Mouse (Mus musculus) brain, embryonic 14.5 days (tissue): ENCODE data around the gene Plscr3.

ENCODE experiments used
- CTCF ChIP-seq: fragments of 200-500 bp; IDR thresholded peaks from 2 replicates; pipeline ENCODE4 v1.5.1; 2012; ENCODE audit warnings: inconsistent platforms, mild to moderate bottlenecking, moderate library complexity, borderline replicate concordance; ENCODE audit not compliant: insufficient read depth, insufficient read length; ENCODE audit errors: extremely low read depth
- POLR2A ChIP-seq: fragments of 200-500 bp; IDR thresholded peaks from 2 replicates; pipeline ENCODE4 v1.6.1; 2012; ENCODE audit warnings: mild to moderate bottlenecking, inconsistent platforms, borderline replicate concordance; ENCODE audit not compliant: poor library complexity, insufficient read depth, insufficient read length, severe bottlenecking; ENCODE audit errors: extremely low read depth

DNA sequence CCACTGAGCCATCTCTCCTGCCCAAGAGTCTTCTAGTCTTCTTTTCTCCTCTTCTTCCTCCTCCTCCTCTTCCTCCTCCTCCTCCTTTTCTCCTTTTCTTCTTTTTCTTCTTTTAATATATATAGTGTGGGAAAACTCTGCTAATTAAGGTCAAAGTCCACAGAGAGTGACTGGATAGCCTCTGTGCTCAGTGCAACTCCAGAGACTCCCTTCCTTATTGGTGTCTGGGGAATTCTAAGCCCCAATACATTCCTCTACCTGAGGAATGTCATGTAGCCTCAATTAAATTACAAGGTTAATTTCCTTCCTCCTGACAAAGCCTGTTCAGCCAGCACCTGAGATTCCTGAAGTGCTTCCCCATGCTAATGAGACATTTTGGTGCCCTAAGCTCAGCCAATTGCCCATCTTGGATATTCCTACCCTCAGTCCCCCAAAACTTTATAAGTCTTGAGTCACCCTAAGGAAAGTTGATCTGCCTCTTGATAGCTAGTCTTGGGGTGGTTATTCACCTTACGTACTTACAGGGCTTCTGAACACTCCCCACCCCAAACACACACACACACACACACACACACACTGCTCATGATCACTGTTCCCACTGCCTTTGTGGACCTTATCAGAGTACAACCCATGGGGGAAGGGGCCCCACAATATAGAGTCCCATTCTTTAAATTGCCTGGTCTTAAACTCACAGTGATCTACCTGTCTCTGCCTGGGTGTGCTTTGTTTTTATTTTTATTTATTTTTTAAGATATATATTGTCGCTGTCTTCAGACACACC is 24.3 kb downstream of the Plscr3 start:
- TF ChIP-seq CTCF (no peak), POLR2A (no peak)
